Mouse (Mus musculus): Measurements from ENCODE around the gene Ccdc180. TPM values are rescaled to one million over a fixed set of nuclear protein-coding genes. Genes with fewer than 3 reads are reported as not detected.

The Ccdc180 gene
- total RNA-seq, 4 experiments from 2014 or later, result 0.08 to 0.59 (median 0.56) TPM; not detected in 1

DNA sequence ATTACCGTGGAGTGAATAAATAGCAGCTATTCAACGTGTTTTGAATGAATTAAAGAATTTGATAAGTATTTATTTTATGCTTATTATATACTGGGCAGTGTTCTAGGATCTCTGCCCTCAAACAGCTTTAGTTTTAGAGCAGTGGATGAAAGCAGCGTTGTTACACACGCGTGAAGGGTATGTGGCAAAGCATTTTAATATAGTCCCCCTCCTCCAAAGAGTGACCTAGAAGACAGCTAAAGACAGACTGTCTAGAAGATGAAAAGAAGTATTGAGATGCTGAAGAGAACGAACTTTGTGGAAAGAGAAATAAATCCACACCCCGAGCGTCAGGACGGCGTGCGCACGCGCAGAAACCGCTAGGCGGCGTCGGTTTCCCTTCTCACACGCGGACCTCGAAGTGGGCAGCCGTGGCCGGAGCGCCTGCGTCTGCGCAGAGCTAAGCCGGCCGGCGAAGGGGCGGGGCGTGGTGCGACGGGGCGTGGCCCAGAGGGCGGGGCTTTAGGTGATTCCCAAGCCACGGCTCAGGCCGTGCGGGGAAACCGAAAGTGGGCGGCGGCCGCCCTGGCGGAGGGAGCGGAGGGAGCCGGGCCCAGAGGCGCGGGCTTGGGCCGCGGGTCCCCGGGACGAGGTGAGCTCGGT is 81.8 kb downstream of the Ccdc180 start:
- peak; percentile 98 for DNase-seq

DNA sequence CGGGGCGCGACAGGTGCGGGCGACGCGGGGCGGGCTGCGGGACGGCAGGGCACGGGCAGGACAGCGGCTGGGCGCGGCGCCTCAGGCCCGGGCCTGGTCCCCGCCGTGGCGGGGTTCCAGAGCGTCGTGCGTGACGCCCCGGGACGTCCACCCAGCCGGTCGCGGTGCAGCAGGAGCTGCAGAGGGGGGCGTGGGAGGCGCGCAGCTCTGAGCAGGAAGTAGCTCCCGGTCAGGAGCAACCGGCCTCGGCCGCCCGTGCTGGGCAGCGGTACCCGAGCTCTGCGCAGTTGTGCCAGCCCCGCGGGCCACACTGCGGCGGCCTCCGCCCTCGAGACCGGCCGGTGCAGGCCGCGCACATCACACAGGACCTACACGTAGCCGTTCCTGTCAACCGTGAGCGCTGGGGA is 82.3 kb downstream of the Ccdc180 start:
- peak; percentile 54 for DNase-seq

DNA sequence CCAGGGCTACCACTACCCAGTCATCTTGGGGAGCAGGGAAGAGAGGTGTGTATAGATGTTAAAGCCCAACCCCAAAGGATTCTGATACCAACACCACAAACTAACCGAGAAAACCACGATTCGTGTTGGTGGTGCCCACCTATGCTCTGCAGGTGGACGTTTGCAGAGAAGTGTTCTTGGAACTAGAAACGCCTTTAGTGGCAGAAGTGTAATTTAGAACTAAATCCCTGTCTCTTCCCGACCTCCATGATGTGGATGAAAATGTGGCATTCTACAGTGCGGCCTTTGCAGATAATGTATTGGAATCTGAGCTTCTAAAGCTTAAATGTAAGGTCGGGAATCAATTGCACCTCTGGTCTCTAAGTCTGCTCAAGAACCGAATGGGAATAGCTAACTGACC is 82.8 kb downstream of the Ccdc180 start:
- DNase-seq, result no peak

GRCm38 (mm10) chr4:45976931-45977667 is 87.0 kb downstream of the Ccdc180 start:
- no peak for DNase-seq

DNA sequence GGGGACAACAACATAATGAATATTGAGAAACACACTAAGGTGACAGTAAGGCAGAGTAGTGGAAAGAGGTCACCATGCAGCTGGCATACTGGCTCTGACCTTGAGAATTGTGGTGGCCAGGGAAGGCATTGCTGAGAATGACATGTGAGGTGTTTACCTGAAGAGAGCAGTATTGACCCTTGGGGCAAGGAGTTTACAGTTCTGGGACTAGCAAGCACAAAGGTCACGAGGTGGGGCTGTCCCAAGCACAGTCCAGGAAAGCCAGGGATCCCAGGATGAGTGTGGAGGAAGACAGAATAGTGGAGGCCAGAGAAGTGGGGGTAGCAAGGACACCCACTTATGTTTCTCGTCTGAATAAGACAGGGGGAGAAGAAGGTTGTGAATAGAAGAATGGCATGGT is 89.8 kb downstream of the Ccdc180 start:
- DNase-seq, result no peak

GRCm38 (mm10) chr4:45981054-45981453 is 91.0 kb downstream of the Ccdc180 start:
- DNase-seq, result no peak

- DNase-seq, result no peak
Observed at GRCm38 (mm10) chr4:45990427-45991135, 100.5 kb downstream of the Ccdc180 start.

DNA sequence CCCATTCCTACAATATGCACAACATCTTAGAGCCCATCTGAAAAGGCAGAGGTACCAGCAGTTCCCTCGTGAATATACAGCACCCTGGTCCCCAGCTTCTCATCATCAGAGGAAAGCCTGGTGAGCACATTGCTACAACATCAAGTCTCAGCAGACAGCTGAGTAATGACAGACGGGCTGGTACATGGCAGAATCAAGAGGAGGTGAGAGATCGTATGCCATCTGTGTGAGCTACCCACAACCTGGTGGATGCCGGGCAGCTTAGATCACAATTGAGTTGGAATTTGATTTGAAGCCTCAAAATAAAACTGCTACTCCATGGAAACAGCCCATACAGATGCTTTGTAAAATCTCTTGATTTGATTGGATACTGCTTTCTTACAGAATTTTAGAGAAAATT is 108.4 kb downstream of the Ccdc180 start:
- no peak for DNase-seq

Other genes with a start within 250 kb of the Ccdc180 start
- 10 to 100 TPM; 39.2 to 46.2 (median 41.9) TPM for gene Aldh1b1, start 91.3 kb upstream of the Ccdc180 start, total RNA-seq (2022)
- under 1 TPM; 0.20 to 0.67 (median 0.26) TPM for gene Igfbpl1, start 63.4 kb upstream of the Ccdc180 start, total RNA-seq (2022)
- under 1 TPM; 0.31 to 0.58 (median 0.49) TPM for gene Stra6l, start 41.6 kb upstream of the Ccdc180 start, total RNA-seq (2022)
- 10 to 100 TPM; 30.0 to 39.1 (median 32.4) TPM for gene Tdrd7, start 75.0 kb downstream of the Ccdc180 start, total RNA-seq (2022)
- gene Tmod1, start 148.6 kb downstream of the Ccdc180 start, total RNA-seq (2022), result 10 to 100 TPM in 2 of 4 experiments, 1 to 10 TPM in 2; 4.5 to 14.8 (median 9.2) TPM
- 10 to 100 TPM; 37.2 to 56.6 (median 43.4) TPM for gene Ncbp1, start 248.3 kb downstream of the Ccdc180 start, total RNA-seq (2022)
- 10 to 100 TPM; 28.4 to 36.1 (median 33.0) TPM for gene Tstd2, start 248.4 kb downstream of the Ccdc180 start, total RNA-seq (2022)

Data from adrenal gland, adult 8-10 months (tissue).